Mouse (Mus musculus) embryonic stem cell, embryonic (primary cell): ENCODE measurements around the gene Polr3b.

Source experiments
- CTCF ChIA-PET, 4 experiments: fragments of 300-600 bp in 2 of 4; fragments of 350-600 bp in 2 of 4; sonication (Branson Sonifier 250); formaldehyde crosslinking; loops; one replicate each; lab custom pipeline; 2022; ENCODE audit warnings: inconsistent platforms in 2 of 4; lab: Charles Lee
- POLR2A ChIA-PET, 4 experiments: fragments of 300-600 bp in 2 of 4; fragments of 350-600 bp in 2 of 4; sonication (Branson Sonifier 250); formaldehyde crosslinking; loops; one replicate each; lab custom pipeline; 2022; ENCODE audit warnings: antibody characterized with exemption in 4 of 4, inconsistent platforms in 1 of 4; lab: Charles Lee

Polr3b gene

DNA sequence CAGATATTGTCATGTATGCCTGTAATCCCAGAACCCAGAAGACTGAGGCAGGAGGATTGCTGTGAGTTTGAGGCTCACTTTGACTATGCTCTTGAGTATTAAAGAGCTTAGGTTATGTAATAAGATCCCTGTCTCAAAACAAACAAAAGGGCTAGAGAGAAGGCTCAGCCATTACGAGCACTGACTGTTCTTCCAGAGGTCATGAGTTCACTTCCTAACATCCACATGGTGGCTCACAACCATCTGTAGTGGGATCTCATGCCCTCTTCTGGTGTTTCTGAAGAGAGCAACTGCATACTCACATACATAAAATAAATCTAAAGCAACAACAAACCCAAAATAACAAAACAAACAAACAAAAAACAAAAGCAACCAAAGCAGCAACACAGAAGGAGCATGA lies 23.9 kb upstream of the Polr3b start:
- POLR2A ChIA-PET, result interaction anchor here in 1 of 4 experiments (0.6 to 1.2 kb wide), 2 partner anchors 18 to 84 kb away, joined by 3 read pairs; no protein-coding TSS in a partner anchor

GRCm38 (mm10) chr10:84600136-84600535 lies 22.0 kb upstream of the Polr3b start:
- ChIA-PET CTCF (no interaction called here), POLR2A (interaction anchor here in 1 of 4 experiments (1.3 kb wide), 1 partner anchor 8 kb away, joined by 3 read pairs; no protein-coding TSS in a partner anchor)

More for the DNA sequence above, 23.9 kb upstream of the Polr3b start:
- CTCF ChIA-PET, result interaction anchor here in 2 of 4 experiments (0.6 to 1.5 kb wide), 2 partner anchors 20 to 110 kb away, joined by 3 read pairs; no protein-coding TSS in a partner anchor

- CTCF ChIA-PET, result no interaction called here
- POLR2A ChIA-PET, result interaction anchor here in 1 of 4 experiments (1.0 kb wide), 1 partner anchor 19 kb away, joined by 3 read pairs; no protein-coding TSS in a partner anchor
These were observed 17.8 kb upstream of the Polr3b start for GRCm38 (mm10) chr10:84604335-84604734.

DNA sequence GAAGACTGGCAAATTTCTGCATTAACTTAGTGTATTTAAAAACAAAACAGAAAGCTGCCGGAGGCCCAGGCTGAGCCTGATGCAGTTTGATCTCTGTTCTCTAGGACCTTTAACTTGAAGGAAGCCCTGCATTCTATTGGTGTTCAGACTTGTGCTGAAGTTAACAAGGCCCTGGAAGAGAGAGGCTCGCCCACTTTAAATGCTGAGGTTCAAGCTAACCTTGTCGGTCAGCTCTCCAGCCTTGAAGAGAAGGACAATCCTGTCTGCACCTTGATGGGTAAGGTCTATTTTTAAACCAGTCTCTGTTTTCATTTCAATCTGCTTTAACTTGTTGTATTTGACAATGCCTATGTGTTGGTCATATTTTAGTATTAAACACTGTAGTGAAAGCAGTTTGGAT lies 13.7 kb upstream of the Polr3b start:
- ChIA-PET POLR2A (no interaction called here), CTCF (no interaction called here)

DNA sequence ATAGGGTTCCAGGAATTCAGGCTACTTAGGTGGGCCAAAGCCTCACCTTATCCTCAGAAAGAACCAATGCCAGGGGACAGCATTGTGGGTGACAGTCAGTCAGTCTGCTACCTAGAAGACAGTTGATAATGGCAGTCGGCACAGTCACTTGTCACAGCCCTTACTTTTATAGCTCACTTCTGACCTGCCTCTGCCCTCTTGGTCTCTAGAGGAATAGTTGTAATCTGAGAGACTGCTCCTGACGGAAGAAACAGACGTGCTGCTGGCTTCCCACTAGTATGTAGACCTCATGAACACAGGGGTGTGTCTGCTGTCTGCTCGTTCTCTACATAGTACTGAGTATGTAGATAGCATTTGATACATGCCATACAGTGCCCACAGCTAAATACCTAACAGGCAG lies 11.8 kb upstream of the Polr3b start:
- POLR2A ChIA-PET, result no interaction called here
- CTCF ChIA-PET, result no interaction called here

GRCm38 (mm10) chr10:84610783-84611182 lies 11.3 kb upstream of the Polr3b start:
- CTCF ChIA-PET, result no interaction called here
- POLR2A ChIA-PET, result no interaction called here

GRCm38 (mm10) chr10:84611664-84612063 lies 10.4 kb upstream of the Polr3b start:
- CTCF ChIA-PET, result no interaction called here
- POLR2A ChIA-PET, result no interaction called here

DNA sequence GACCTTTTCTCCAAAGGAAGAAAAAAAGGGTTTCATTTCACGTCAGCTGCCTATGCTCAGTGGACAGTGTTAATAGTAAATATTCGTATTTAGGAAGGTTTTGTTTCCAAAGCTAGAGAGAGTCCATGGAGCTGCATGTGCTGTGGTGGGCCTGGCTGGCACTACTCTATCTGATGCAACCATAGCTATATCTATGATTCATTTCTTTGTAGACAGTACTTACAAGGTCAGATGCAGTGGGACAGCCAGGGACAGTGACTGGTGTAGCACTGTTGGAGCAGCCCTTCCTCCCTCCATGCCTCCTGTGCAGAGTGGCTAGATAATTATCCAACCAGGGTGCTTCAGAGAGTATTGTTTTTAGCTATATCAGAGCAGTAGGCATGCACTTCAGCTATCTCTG lies 9.8 kb upstream of the Polr3b start:
- CTCF ChIA-PET, result interaction anchor here in 1 of 4 experiments (0.7 kb wide), 1 partner anchor 97 kb away, joined by 4 read pairs; no protein-coding TSS in a partner anchor
- POLR2A ChIA-PET, result interaction anchor here in 1 of 4 experiments (0.7 kb wide), 1 partner anchor 8 kb away, joined by 3 read pairs; no protein-coding TSS in a partner anchor

DNA sequence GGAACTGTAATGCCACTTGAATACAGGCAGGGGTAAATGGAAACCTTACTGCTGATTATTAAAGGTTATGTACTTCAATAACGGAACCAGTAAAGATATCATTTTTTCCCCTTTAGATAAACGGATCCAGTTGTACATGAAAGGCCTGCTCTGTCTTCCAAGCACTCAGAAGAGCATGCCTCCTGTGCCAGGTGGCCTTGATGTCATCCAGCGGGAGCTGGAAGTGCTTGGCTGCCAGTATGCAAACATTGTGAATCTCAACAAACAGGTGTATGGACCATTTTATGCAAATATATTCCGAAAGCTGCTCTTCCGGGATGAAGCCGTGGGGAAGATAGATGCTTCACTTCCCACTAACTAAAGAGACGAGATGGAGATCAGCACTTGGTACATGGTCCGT lies 8.7 kb upstream of the Polr3b start:
- ChIA-PET CTCF (no interaction called here), POLR2A (interaction anchor here in 1 of 4 experiments (1.4 kb wide), 1 partner anchor 11 kb away, joined by 3 read pairs; no protein-coding TSS in a partner anchor)

DNA sequence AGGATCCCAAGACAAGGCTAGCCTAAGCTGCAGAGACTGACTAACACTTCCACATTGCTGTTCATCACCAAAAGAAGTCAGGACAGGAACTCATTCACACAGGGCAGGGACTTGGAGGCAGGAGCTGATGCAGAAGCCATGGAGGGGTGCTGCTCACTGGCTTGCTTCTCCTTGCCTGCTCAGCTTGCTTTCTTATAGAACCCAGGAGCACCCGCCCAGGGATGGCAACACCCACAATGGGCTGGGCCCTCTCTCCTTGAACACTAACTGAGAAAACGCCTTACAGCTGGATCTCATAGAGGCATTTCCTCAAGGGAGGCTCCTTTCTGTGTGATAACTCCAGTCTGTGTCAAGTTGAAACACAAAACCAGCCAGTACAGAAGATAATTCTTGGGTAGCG lies 7.0 kb upstream of the Polr3b start:
- POLR2A ChIA-PET, result interaction anchor here in 1 of 4 experiments (0.7 kb wide), 1 partner anchor 100 kb away, joined by 3 read pairs; no protein-coding TSS in a partner anchor
- CTCF ChIA-PET, result interaction anchor here in 1 of 4 experiments (0.5 kb wide), 1 partner anchor 244 kb away, joined by 3 read pairs; no protein-coding TSS in a partner anchor

DNA sequence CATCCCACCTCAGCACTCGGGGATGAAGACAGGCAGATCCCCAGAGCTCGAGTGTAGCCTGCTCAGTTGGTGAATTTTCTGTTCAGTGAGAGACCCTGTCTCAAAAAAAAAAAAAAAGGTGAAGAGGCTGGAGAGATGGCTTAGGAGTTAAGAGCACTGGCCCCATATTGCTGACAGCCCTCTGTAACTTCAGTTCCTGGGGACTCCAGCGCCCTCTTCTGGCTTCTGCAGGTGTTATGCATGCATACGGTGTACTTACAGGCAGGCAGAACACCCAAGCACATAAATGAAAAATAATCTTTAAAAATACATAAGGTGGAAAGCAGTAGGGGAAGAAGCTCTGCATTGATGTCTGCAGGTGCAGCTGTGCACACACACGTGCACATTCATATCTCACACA lies 9.1 kb downstream of the Polr3b start:
- ChIA-PET POLR2A (interaction anchor here in 3 of 4 experiments (0.7 to 1.5 kb wide), 3 partner anchors 9 to 815 kb away, joined by 3 to 7 read pairs (median 3); no protein-coding TSS in a partner anchor), CTCF (interaction anchor here in 3 of 4 experiments (0.6 to 3.6 kb wide), 5 partner anchors 9 to 208 kb away, joined by 3 to 21 read pairs (median 5); no protein-coding TSS in a partner anchor)

- CTCF ChIA-PET, result interaction anchor here in 3 of 4 experiments (0.7 to 3.6 kb wide), 5 partner anchors 20 to 246 kb away, joined by 3 to 21 read pairs (median 5); no protein-coding TSS in a partner anchor
- POLR2A ChIA-PET, result interaction anchor here (0.8 to 1.5 kb wide), 7 partner anchors 8 to 266 kb away, joined by 3 to 7 read pairs (median 3); partner anchors contain the start of gene Polr3b (in 2 of the 4)
These were observed 9.9 kb downstream of the Polr3b start for GRCm38 (mm10) chr10:84632005-84632404.

GRCm38 (mm10) chr10:84636656-84637055 lies 14.6 kb downstream of the Polr3b start:
- POLR2A ChIA-PET, result interaction anchor here in 2 of 4 experiments (0.8 to 1.6 kb wide), 3 partner anchors 9 to 14 kb away, joined by 3 to 5 read pairs (median 4); partner anchors contain the start of gene Polr3b (in 1 of the 2)
- CTCF ChIA-PET, result no interaction called here

DNA sequence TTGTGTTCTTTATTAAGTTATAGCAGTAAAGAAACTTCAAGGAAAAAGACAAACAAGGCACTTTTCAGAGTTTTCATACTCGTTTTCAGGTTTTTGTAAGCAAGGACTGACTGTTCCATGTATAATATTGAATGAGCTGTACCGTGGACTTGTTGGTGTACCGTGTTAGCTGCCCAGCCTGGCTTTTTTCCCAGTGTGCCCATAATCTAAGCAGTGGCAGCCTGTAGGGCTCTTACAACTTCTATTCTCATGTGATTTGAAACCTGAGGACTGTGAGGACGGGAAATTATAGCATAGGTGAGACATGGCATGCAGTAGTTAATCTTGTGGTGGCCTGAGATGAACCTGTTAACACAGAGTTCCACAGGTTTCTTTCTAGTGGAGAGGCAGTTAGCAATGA lies 16.3 kb downstream of the Polr3b start:
- ChIA-PET CTCF (no interaction called here), POLR2A (no interaction called here)

DNA sequence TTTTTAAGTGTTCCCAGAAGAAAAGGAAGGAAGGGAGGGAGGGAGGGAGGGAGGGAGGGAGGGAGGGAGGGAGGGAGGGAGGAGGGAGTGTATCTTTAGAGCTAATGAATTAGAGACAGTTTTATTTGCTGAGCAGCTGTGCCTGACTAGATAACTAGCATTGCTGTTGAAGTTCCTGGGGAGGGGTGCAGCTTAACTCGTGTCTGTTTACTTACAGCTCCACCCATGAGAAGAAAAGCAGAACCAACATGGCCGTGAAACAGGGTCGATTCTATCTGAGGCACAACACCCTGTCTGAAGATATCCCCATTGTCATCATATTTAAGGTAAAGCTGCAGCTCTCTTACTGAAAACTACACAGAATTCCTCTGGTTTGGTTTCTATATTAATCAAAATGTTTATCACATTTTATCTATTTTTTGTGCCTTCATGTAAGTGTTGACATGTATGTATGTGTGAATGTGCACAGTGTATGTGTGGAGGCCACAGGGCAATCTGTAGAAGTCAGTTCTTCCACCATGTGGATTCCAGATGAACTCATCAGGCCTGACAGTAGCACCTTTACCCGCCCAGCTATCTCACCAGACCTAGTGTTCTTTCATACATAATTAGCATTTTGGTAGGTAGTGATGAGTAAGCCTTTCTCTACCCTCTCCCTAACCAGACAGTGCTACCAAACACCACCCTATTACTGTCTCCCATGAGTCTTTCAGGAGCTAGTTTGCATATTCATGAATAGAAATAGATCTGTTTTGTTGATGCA lies 17.6 kb downstream of the Polr3b start:
- ChIA-PET POLR2A (interaction anchor here in 3 of 4 experiments (1.5 to 3.4 kb wide), 6 partner anchors 16 to 46 kb away, joined by 3 to 15 read pairs (median 6); partner anchors contain the start of gene Polr3b (in 2 of the 3)), CTCF (interaction anchor here in 1 of 4 experiments (1.6 kb wide), 1 partner anchor 8 kb away, joined by 5 read pairs; no protein-coding TSS in a partner anchor)

GRCm38 (mm10) chr10:84640861-84641260 lies 18.8 kb downstream of the Polr3b start:
- POLR2A ChIA-PET, result interaction anchor here in 3 of 4 experiments (0.5 to 3.4 kb wide), 12 partner anchors 11 to 405 kb away, joined by 3 to 15 read pairs (median 3); partner anchors contain the start of gene Polr3b (in 2 of the 3)
- CTCF ChIA-PET, result interaction anchor here in 3 of 4 experiments (0.6 to 1.6 kb wide), 4 partner anchors 10 to 90 kb away, joined by 3 to 5 read pairs (median 3); no protein-coding TSS in a partner anchor

DNA sequence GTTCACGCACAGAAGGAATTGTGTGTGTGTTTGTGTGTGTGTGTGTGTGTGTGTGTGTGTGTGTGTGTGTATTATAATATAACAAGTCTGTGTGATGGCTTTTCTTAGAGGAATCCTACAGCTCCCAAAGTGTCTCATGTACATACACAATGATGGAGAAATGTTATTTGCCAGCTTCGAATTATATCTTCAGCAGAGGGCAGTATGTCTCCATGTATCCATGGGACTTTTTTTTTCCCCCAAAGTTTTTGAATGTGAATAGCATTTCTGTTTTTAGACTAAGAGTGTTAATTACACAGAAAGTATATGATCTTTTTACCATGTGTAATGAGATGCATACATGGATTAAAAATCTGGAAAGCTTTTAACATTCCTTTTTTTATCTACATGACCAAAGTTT lies 19.5 kb downstream of the Polr3b start:
- ChIA-PET POLR2A (interaction anchor here (0.5 to 3.4 kb wide), 13 partner anchors 12 to 404 kb away, joined by 3 to 15 read pairs (median 3); partner anchors contain the start of gene Polr3b (in 2 of the 4)), CTCF (interaction anchor here in 3 of 4 experiments (0.6 to 0.9 kb wide), 5 partner anchors 12 to 321 kb away, joined by 3 to 4 read pairs (median 3); no protein-coding TSS in a partner anchor)

GRCm38 (mm10) chr10:84645940-84646339 lies 23.8 kb downstream of the Polr3b start:
- ChIA-PET POLR2A (interaction anchor here in 2 of 4 experiments (1.1 to 2.0 kb wide), 7 partner anchors 9 to 41 kb away, joined by 3 to 7 read pairs (median 4); partner anchors contain the start of gene Polr3b (in 1 of the 2)), CTCF (no interaction called here)
